Mouse (Mus musculus) lung, adult 2 months (tissue): ENCODE measurements around the gene Fam129b. TPM values are rescaled to one million over a fixed set of nuclear protein-coding genes. Genes with fewer than 3 reads are reported as not detected.
"Not testable (repeated sequence)": the region's sequence is repeated elsewhere in the genome, so short reads cannot be mapped to it uniquely, and the experiment has no call there.

Experiments
- DNase-seq: peaks from one replicate; pipeline ENCODE4 v3.0.0; 2022
- H3K4me1 ChIP-seq: fragments of 200-500 bp; 2 replicates; pipeline ENCODE4 v1.6.1; 2011; ENCODE audit warnings: low read length; ENCODE audit not compliant: control insufficient read depth, insufficient read depth
- H3K4me3 ChIP-seq: fragments of 200-500 bp; replicated peaks from 2 replicates; pipeline ENCODE3; 2011; ENCODE audit warnings: low read depth, mild to moderate bottlenecking, control low read depth, low read length; ENCODE audit errors: extremely low read depth
- CTCF ChIP-seq: fragments of 200-500 bp; IDR thresholded peaks from 2 replicates; pipeline ENCODE4 v1.5.1; 2011; ENCODE audit warnings: mild to moderate bottlenecking, low read length, control low read depth; ENCODE audit not compliant: insufficient read depth
- POLR2A ChIP-seq: fragments of 200-500 bp; IDR thresholded peaks from 2 replicates; pipeline ENCODE4 v1.6.1; 2011; ENCODE audit warnings: low read depth, mild to moderate bottlenecking, control low read depth, low read length, borderline replicate concordance; ENCODE audit errors: extremely low read depth
- WGBS: fragments of 180-500 bp; shearing (Covaris S2); methylation state at CpG from one replicate; pipeline ENCODE4 v1.1.7; 2018; 5-methylcytosine and 5-hydroxymethylcytosine counted together
- polyA plus RNA-seq: library from polyadenylated mRNA; depleted of rRNA; stranded (reverse); fragments of >200 nt; gene quantifications from 2 replicates; pipeline ENCODE4 v1.2.3, GENCODE M21; 2012

Fam129b gene
- polyA plus RNA-seq, 1 experiment = 224 TPM

DNA sequence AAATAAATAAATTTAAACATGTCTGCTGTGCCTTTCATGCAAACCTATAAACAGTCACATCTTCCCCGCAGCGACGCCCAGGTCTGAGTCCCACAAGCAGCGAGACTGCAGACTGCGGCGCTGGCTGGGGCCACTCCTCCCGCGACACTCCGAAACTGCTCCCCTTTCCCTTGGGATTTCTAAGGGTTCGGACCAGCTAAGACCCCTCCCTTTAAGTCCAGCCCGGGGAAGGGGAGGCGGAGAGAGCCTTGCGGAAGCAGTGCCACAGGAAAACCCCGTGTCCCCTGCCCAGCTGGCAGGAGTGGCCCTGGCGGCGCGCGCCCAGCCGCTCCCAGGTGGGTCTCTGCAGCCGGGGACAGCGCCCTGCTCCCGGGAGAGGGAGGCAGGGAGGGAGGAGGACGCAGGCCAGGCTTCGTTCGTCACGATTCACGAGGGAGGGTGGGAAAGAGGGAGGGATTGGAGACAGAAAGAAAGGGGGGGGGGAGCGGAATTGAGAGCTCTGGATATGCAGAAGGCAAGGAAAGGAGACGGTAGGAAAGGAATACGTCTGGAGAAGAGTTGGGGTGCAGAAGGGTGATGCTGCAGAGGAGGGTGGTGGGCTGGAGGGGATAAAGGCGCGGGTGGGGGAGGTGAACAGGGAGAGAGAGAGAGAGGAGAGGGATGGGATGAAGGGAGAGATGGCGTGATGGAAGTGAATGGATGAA, 29.7 kb upstream of the Fam129b start:
- TF ChIP-seq POLR2A = peak; percentile 30; the same call in 1 of the 2 replicates
- TF ChIP-seq CTCF = no peak
- Histone ChIP-seq H3K4me3 (peak overlapping the region; percentile 99), H3K4me1 (no peaks in the 10 kb centered on the region)
- DNase-seq = peak; percentile 69
- WGBS = 1% methylated on average over 33 of the region's 33 CpGs

DNA sequence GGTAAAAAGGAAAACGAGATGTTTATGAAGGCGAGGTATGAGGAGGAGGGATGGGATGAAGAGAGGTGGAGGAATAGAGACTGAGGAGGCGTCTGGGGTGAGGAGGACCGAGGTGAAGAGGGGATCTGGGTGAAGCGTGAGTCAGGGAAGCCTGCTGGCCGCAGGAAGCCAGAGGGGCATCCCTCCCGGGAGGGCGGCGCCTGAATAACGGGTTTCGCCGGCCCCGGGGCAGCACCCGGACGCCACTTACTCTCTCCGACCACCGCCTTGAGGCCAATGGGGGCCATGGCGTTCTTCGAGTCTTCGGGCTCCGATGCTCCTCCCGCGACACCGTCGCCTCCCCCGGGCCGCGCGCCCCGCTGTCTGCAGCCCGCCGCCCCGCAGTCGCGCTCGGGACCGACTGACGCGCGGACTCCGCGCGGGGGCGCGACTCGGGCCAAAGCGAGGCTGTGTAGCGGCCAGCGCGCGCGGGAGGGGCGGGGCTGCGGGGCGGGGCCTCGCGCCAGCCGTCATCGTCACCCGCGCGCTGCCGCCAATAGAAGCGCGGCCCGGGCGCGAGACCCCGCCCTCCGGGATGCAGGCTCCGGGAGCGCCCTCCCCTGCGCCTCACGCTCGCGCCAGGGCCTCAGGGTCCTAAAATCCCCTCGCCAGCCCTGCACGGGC, 29.0 kb upstream of the Fam129b start, which contains the start of gene Stxbp1:
Gene Stxbp1 (minus strand): TSS at position 441 of the 663 bp plus-strand sequence.
- under 1% methylated on average over 77 of the region's 78 CpGs for WGBS
- peak; percentile 83 for DNase-seq
- peak within 1 kb of the TSS; percentile 99 for H3K4me3 ChIP-seq
- H3K4me1 ChIP-seq = no peaks in the 10 kb centered on the region
- TF ChIP-seq CTCF = no peak
- peak; percentile 44; the same call in 1 of the 2 replicates for TF ChIP-seq POLR2A

DNA sequence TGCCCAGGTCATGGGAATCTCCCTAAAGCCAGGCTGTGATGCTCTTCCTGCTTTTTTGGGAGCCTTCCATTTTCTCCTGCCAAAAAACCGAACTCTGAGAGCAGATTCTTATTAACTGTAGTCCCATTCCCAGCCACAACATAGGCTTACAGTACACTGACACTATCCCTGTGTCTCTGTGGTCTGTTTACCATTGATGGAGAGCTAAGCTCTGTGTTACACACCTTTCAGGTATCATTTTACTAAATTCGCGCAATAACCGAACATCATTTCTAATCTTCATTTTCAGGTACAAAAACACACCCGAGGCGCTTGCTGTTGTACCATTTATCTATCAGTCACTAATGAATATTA, 28.5 kb upstream of the Fam129b start:
- no peak overlapping the region for H3K4me3 ChIP-seq
- no peak for TF ChIP-seq POLR2A
- TF ChIP-seq CTCF = no peak
- H3K4me1 ChIP-seq = no peaks in the 10 kb centered on the region
- 46% methylated on average over 6 of the region's 6 CpGs for WGBS
- no peak for DNase-seq

DNA sequence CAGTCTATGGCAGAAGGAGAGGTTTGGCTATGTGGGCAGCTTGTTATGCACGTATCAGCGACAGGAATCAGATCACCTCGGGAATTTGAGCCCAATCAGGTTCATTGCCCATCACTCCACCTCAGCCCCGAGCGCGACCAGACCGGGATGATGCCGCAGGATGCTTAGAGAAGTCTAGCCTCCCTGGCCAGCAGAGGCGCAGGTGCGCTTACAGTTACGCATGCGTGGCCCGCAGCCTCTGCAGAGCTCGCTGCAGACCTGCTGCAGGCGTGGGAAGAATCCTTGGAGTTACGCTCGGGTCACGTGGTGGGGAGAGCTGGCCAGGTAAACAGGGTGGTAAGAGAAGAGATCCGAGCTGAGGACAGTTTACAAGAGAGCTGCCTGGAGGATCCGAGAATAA, 23.8 kb upstream of the Fam129b start:
- TF ChIP-seq CTCF = peak; percentile 38; the same call in 1 of the 2 replicates
- TF ChIP-seq POLR2A = no peak
- WGBS = 7% methylated on average over 20 of the region's 20 CpGs
- Histone ChIP-seq H3K4me1 (no peaks in the 10 kb centered on the region), H3K4me3 (no peak overlapping the region)
- peak; percentile 51 for DNase-seq

DNA sequence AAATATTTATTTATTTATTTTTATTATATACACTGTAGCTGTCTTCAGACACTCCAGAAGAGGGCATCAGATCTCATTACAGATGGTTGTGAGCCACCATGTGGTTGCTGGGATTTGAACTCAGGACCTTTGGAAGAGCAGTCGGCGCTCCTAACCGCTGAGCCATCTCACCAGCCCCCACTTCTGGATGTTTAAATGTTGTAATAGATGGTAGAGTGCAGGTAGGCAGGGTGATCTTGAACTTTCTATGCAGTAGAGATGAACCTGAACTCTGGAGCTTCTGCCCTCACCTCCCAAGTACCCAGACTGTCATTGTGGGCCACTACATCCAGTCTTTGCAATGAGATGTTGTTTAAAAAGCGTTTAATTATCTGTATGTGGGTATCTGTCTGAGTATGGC, 22.2 kb upstream of the Fam129b start:
- H3K4me3 ChIP-seq, H3K4me1 ChIP-seq, DNase-seq: not testable (repeated sequence)
- whole genome bisulfite sequencing = 66% methylated on average over 4 of the region's 4 CpGs

DNA sequence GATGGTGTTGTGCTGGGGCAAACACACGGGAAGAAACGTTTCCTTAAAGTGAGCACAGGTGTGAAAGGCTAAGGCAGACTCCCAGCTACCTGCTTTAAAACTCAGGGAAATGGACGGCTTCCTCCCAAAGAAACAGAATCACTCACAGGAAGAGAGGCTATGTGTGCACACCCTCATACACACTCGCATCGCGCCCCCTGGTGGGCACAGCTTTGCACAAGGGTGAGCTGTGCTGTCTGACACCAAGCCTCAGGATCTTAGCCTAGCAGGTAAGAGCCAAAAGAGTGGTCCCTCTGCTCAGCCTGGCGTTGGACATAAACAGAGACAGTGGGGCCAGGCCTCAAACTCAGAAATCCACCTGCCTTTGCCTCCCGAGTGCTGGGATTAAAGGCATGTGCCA, 21.7 kb upstream of the Fam129b start:
- Histone ChIP-seq H3K4me3 (no peak overlapping the region), H3K4me1 (no peaks in the 10 kb centered on the region)
- WGBS = 4% methylated on average over 8 of the region's 8 CpGs
- no peak for TF ChIP-seq POLR2A
- TF ChIP-seq CTCF = peak; percentile 93
- peak; percentile 85 for DNase-seq

DNA sequence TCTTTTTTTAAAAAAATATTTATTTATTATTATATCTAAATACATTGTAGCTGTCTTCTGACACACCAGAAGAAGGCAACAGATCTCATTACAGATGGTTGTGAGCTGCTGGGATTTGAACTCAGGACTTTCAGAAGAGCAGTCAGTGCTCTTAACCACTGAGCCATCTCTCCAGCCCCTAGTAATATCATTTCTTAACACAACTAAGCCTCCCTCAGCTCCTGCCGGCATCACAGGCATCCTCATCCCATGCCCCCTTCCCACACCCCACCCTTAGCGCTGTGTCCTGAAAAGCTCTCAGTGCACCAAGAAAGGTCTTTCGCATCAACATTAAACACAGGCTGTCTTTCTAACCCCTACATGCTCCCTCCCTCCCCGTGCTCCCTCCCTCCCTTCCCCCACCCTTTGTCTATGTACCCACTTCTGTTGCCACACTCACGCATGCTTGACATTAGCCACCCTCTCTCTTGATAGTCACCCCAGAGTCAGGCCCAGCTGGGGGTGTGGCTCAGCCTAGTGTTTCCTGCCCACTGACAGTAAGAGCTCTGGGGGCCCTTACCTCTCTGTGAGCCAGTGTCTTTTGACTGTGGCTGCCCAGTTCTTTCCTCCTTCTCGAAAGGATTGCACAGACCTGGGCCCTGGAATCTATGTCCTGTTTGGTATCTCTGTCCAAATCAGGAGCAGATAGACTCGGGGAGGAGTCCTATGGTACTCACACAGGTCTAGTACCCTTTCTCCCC, 20.7 kb upstream of the Fam129b start:
- Histone ChIP-seq H3K4me1 (no peaks in the 10 kb centered on the region), H3K4me3 (no peak overlapping the region)
- 58% methylated on average over 7 of the region's 7 CpGs for WGBS
- TF ChIP-seq CTCF = no peak
- no peak for TF ChIP-seq POLR2A
- no peak for DNase-seq

DNA sequence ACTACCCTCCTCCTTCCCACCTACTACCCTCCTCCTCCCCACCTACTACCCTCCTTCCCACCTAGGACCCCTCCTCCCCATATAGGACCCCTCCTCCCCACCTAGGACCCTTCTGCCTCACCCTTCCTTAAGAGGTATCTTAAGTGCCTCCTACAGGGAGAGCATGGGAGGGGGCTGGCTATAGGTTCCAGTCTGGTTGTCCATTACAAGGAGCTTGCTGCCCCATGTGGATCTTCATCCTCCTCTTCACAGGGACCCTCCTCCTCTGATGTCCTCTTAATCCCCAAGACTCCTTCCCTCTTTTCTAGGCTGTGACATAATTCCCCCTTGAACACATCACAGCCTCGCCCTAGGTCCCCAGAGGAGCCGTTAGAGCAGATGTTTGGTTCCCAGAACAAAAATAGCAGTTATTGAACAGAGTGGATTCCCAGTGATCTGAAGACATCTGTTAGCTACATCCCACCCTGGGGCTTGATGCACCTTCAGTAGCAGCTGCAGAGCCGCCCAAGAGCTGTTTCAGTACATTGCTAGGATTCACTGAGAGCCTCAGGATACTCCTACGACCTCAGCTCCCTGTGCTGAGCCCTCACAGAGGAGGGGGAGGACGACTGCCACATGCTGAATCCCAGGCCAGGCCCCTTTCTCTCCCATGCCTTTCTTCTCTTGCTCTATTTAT, 20.0 kb upstream of the Fam129b start:
- no peak for TF ChIP-seq CTCF
- no peak for TF ChIP-seq POLR2A
- no peaks in the 10 kb centered on the region for H3K4me1 ChIP-seq
- H3K4me3 ChIP-seq = no peak overlapping the region
- WGBS = 50% methylated on average over 5 of the region's 5 CpGs
- no peak for DNase-seq

DNA sequence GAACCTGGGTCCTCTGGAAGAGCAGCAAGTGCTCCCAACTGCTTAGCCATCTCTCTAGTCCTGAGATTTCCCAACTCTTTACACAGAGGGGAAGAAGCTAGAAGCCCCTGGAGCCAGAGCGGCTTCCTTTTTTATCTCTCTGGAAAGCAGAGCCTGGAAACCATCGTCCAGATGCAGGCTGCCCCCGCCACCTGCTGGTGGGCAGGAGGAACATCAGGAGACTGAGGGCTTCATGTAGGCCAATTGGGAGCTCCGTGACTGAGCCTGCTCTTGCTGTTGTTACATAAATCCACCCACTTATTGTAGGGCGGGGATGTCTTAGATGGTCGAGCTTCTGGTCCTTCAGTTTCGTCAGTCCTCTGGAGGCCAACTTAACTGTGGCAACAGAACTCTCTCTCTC, 18.3 kb upstream of the Fam129b start:
- DNase-seq = peak; percentile 73
- WGBS = under 1% methylated on average over 7 of the region's 7 CpGs
- TF ChIP-seq POLR2A (no peak), CTCF (peak; percentile 94)
- no peak overlapping the region for H3K4me3 ChIP-seq
- H3K4me1 ChIP-seq = no peaks in the 10 kb centered on the region
